Mouse (Mus musculus) MEL (cell line): ENCODE results near the gene Zmynd12.

Experiments
- CTCF ChIP-seq, 3 experiments: IDR thresholded peaks in 2 of 3; conservative IDR thresholded peaks in 1 of 3; 2 replicates each; pipeline ENCODE4 v1.5.1; 2011 to 2012; ENCODE audit warnings: low read length in 3 of 3, low read depth in 2 of 3, mild to moderate bottlenecking in 2 of 3, improper control_type of control experiment in 1 of 3, inconsistent platforms in 1 of 3, mixed read lengths in 1 of 3, moderate library complexity in 1 of 3; ENCODE audit not compliant: control insufficient read depth in 1 of 3, insufficient read depth in 1 of 3, poor library complexity in 1 of 3, severe bottlenecking in 1 of 3
- E2F4 ChIP-seq: IDR thresholded peaks from 2 replicates; pipeline ENCODE4 v1.6.1; 2011; ENCODE audit warnings: low read depth, low read length, improper control_type of control experiment, borderline replicate concordance
- GATA1 ChIP-seq: IDR thresholded peaks from 2 replicates; pipeline ENCODE4 v1.6.1; 2011; ENCODE audit warnings: low read depth, low read length, improper control_type of control experiment
- KAT2A ChIP-seq: conservative IDR thresholded peaks from 2 replicates; pipeline ENCODE4 v1.6.1; 2012; ENCODE audit warnings: low read depth, low read length, improper control_type of control experiment, inconsistent platforms
- MYB ChIP-seq: IDR thresholded peaks from 2 replicates; pipeline ENCODE4 v1.6.1; 2011; ENCODE audit warnings: mild to moderate bottlenecking, low read depth, low read length, improper control_type of control experiment
- NRF1 ChIP-seq: IDR thresholded peaks from 2 replicates; pipeline ENCODE4 v1.6.1; 2014; ENCODE audit warnings: low read depth, mild to moderate bottlenecking, inconsistent platforms, low read length, improper control_type of control experiment, moderate library complexity; ENCODE audit not compliant: poor library complexity, insufficient read depth, severe bottlenecking
- POLR2A ChIP-seq, 2 experiments: IDR thresholded peaks; 2 replicates each; pipeline ENCODE4 v1.6.1; 2011 to 2012; ENCODE audit warnings: low read length in 2 of 2, mild to moderate bottlenecking in 2 of 2, control low read depth in 1 of 2, improper control_type of control experiment in 1 of 2, low read depth in 1 of 2, moderate library complexity in 1 of 2; ENCODE audit not compliant: control insufficient read depth in 1 of 2, insufficient read depth in 1 of 2, poor library complexity in 1 of 2
- TBP ChIP-seq: IDR thresholded peaks from 2 replicates; pipeline ENCODE4 v1.8.0; 2011; ENCODE audit warnings: low read depth, low read length, improper control_type of control experiment
- ZC3H11A ChIP-seq: IDR thresholded peaks from 2 replicates; pipeline ENCODE4 v1.6.1; 2012; ENCODE audit warnings: low read depth, mild to moderate bottlenecking, inconsistent platforms, low read length, improper control_type of control experiment
- ZKSCAN1 ChIP-seq: IDR thresholded peaks from 2 replicates; pipeline ENCODE4 v1.6.1; 2012; ENCODE audit warnings: low read depth, mild to moderate bottlenecking, inconsistent platforms, low read length, improper control_type of control experiment, moderate library complexity
- ZNF384 ChIP-seq: IDR thresholded peaks from 2 replicates; pipeline ENCODE4 v1.6.1; 2012; ENCODE audit warnings: low read depth, mild to moderate bottlenecking, inconsistent platforms, low read length, improper control_type of control experiment

GRCm38 (mm10) chr4:119490806-119491205 lies 68.2 kb downstream of the Zmynd12 start:
- TF ChIP-seq CTCF (IDR thresholded peaks at IDR 0.05 in 2 of 3, conservative IDR thresholded peaks at IDR 0.05 in 1 of 3; ENCODE audit: control insufficient read depth in 1 of 3, insufficient read depth in 1 of 3, low read depth in 2 of 3, low read length in 3 of 3, poor library complexity in 1 of 3, severe bottlenecking in 1 of 3) (peak; percentile 16 to 41 (median 35); a peak in 3 of 6 replicates), GATA1 (no peak), E2F4 (no peak), ZC3H11A (no peak), TBP (no peak), KAT2A (no peak), NRF1 (no peak), ZNF384 (no peak), POLR2A (IDR thresholded peaks at IDR 0.05; ENCODE audit: control insufficient read depth in 1 of 2, insufficient read depth in 1 of 2, low read depth in 1 of 2, low read length in 2 of 2, poor library complexity in 1 of 2) (no peak), MYB (no peak), ZKSCAN1 (no peak)
